9 mouse cellular contexts compared by ENCODE assay signal in the genomic region with DNA sequence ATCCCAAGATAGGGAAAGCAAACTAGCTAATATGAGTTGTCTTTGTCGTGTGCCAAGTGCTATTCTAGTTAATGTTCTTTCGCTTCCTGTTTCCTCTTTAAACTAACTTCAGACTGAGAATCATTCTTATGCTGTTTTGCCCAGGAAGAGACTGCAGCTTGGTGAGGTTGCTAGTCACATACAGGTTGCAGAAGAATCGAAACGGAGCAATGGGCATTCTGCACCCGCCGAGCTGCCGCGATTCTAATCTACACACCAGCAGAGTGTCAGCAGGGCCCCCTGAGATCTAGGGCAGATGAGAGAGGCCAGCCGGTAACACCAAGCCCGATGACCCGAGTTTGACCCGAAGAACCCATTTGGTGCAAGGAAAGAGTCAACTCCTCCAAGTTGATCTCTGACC. TPM values are rescaled to one million over a fixed set of nuclear protein-coding genes. Genes with fewer than 3 reads are reported as not detected.
A peak's percentile ranks its signal among the peaks of the same experiment; 100 is the strongest.
DNase-seq lines count a peak whose midpoint lies in the region; ATAC-seq and TF ChIP-seq lines count a peak whose summit lies in the region.
"Had no signal": no experiment of that assay in that cellular context is flagged by ENCODE, and none has a peak within 500 bp of the region (broad histone marks: within the 10 kb centered on the region; RNA-seq: fewer than 3 reads in every experiment).

No protein-coding gene starts in this region.

- no peaks in the 10 kb centered on the region for H3K27me3 ChIP-seq in hindbrain, embryonic 11.5 days (ENCODE audit: control insufficient read depth, insufficient read depth, low read length)
- H3K27me3 ChIP-seq in hindbrain, embryonic 12.5 days, result no peaks in the 10 kb centered on the region
- no peaks in the 10 kb centered on the region for H3K27me3 ChIP-seq in CH12.LX (replicated peaks)
- no peaks in the 10 kb centered on the region for H3K27me3 ChIP-seq in forebrain, embryonic 16.5 days (replicated peaks; ENCODE audit: control insufficient read depth, insufficient read depth, low read length)

- no peak overlapping the region for H3K27ac ChIP-seq in hindbrain, embryonic 11.5 days (ENCODE audit: low read depth, low read length)
- no peak overlapping the region for H3K27ac ChIP-seq in hindbrain, embryonic 12.5 days
- peak overlapping the region; percentile 4; the same call in 1 of the 2 replicates for H3K27ac ChIP-seq in CH12.LX (ENCODE audit: insufficient read depth, low read depth)
- H3K27ac ChIP-seq in forebrain, embryonic 16.5 days (ENCODE audit: low read length), result no peak overlapping the region

- in situ Hi-C loops in CH12.LX (cut with MboI; ENCODE audit: low pct_ligation_motif_present, low pct_unique_long_range_greater_than_20kb, low sequenced_read_pairs), result no loop called here

- peak; percentile 15 for DNase-seq in hindbrain, embryonic 11.5 days (ENCODE audit: low spot score)
- DNase-seq in CH12.LX (ENCODE audit: extremely low read depth), result peak; percentile 45
- DNase-seq in induced T-regulatory cell, adult 2 months (ENCODE audit: low read depth), result peak; percentile 37
- no peak for DNase-seq in cerebellum, postnatal 25 days
- DNase-seq in urinary bladder, adult 18-20 months (ENCODE audit: low spot score in 2 of 2), result no peak

- H3K79me2 ChIP-seq in CH12.LX (replicated peaks; ENCODE audit: control insufficient read depth, extremely low read depth, insufficient read depth, poor library complexity, severe bottlenecking), result no peaks in the 10 kb centered on the region

- no peak overlapping the region for H3K9ac ChIP-seq in hindbrain, embryonic 11.5 days (ENCODE audit: low read depth, low read length)
- H3K9ac ChIP-seq in hindbrain, embryonic 12.5 days, result no peak overlapping the region
- peak overlapping the region; percentile 27; the same call in 1 of the 2 replicates for H3K9ac ChIP-seq in CH12.LX (ENCODE audit: insufficient read depth, low read depth)
- no peak overlapping the region for H3K9ac ChIP-seq in forebrain, embryonic 16.5 days (replicated peaks; ENCODE audit: low read depth, low read length)

- TF ChIP-seq POLR2A in CH12.LX (IDR thresholded peaks at IDR 0.05; ENCODE audit: low read depth, low read length), result peak; percentile 33; the same call in 1 of the 2 replicates

- H3K36me3 ChIP-seq in hindbrain, embryonic 11.5 days (ENCODE audit: control insufficient read depth, insufficient read depth, low read length), result no peaks in the 10 kb centered on the region
- no peaks in the 10 kb centered on the region for H3K36me3 ChIP-seq in hindbrain, embryonic 12.5 days
- H3K36me3 ChIP-seq in CH12.LX (replicated peaks in 1 of 2; ENCODE audit: control insufficient read depth in 1 of 2, insufficient read depth in 1 of 2, low read length in 1 of 2), result no peaks in the 10 kb centered on the region
- no peaks in the 10 kb centered on the region for H3K36me3 ChIP-seq in forebrain, embryonic 16.5 days (ENCODE audit: control insufficient read depth, insufficient read depth)

- WGBS in hindbrain, embryonic 11.5 days, result 35% methylated on average over 12 of the region's 12 CpGs
- WGBS in hindbrain, embryonic 12.5 days, result 36% methylated on average over 12 of the region's 12 CpGs
- WGBS in forebrain, embryonic 16.5 days, result 66% methylated on average over 12 of the region's 12 CpGs

- H3K4me2 ChIP-seq in hindbrain, embryonic 11.5 days (replicated peaks; ENCODE audit: low read depth, low read length), result no peak overlapping the region
- no peak overlapping the region for H3K4me2 ChIP-seq in hindbrain, embryonic 12.5 days (replicated peaks)
- H3K4me2 ChIP-seq in CH12.LX (ENCODE audit: insufficient read depth, low read depth, poor library complexity, severe bottlenecking), result peak overlapping the region; percentile 25; the same call in 1 of the 2 replicates
- H3K4me2 ChIP-seq in forebrain, embryonic 16.5 days (ENCODE audit: low read length), result no peak overlapping the region

- no peaks in the 10 kb centered on the region for H3K9me3 ChIP-seq in hindbrain, embryonic 11.5 days (ENCODE audit: control insufficient read depth, low read length)
- H3K9me3 ChIP-seq in hindbrain, embryonic 12.5 days (replicated peaks), result no peaks in the 10 kb centered on the region
- H3K9me3 ChIP-seq in CH12.LX (replicated peaks; ENCODE audit: low read length), result no peaks in the 10 kb centered on the region
- H3K9me3 ChIP-seq in forebrain, embryonic 16.5 days (ENCODE audit: control insufficient read depth, low read length), result no peaks in the 10 kb centered on the region

- dilution Hi-C loops in CH12.LX (cut with MboI; ENCODE audit: extremely low pct_ligation_motif_present, extremely low pct_unique_long_range_greater_than_20kb, low sequenced_read_pairs), result no loop called here

- TF ChIP-seq RAD21 in CH12.LX (IDR thresholded peaks at IDR 0.05; ENCODE audit: low read depth, low read length), result no peak

- ATAC-seq in hindbrain, embryonic 11.5 days (ENCODE audit: low FRiP score), result 0 out of 2 replicates have a peak, but pooled peaks have one; percentile 13
- no peak for ATAC-seq in hindbrain, embryonic 12.5 days (ENCODE audit: low FRiP score)
- peak; percentile 71 for ATAC-seq in megakaryocyte, adult 5-6 weeks (ENCODE audit: poor library complexity, severe bottlenecking)
- ATAC-seq in forebrain, embryonic 16.5 days, result no peak

- H3K4me3 ChIP-seq in hindbrain, embryonic 11.5 days (ENCODE audit: low read depth, low read length), result no peak overlapping the region
- no peak overlapping the region for H3K4me3 ChIP-seq in hindbrain, embryonic 12.5 days
- peak overlapping the region; percentile 3 to 49 (median 26) for H3K4me3 ChIP-seq in CH12.LX (replicated peaks in 1 of 3; ENCODE audit: low read depth in 2 of 3, low read length in 2 of 3, poor library complexity in 1 of 3)
- H3K4me3 ChIP-seq in forebrain, embryonic 16.5 days (replicated peaks; ENCODE audit: low read length), result no peak overlapping the region

- H3K4me1 ChIP-seq in hindbrain, embryonic 11.5 days (replicated peaks; ENCODE audit: control insufficient read depth, insufficient read depth, low read length), result no peaks in the 10 kb centered on the region
- peaks cover 12% of the 10 kb centered on the region; the same call in 1 of the 2 replicates for H3K4me1 ChIP-seq in hindbrain, embryonic 12.5 days
- H3K4me1 ChIP-seq in CH12.LX (ENCODE audit: control insufficient read depth in 1 of 2, insufficient read depth in 2 of 2), result peaks cover 0 to 11% of the 10 kb centered on the region in 2 experiments; a peak in 1 of 4 replicates
- H3K4me1 ChIP-seq in forebrain, embryonic 16.5 days (replicated peaks; ENCODE audit: control insufficient read depth, insufficient read depth, low read length), result peaks cover 6% of the 10 kb centered on the region; the same call in 1 of the 2 replicates

- no peak for TF ChIP-seq CTCF in CH12.LX (conservative IDR thresholded peaks at IDR 0.05 in 1 of 2, IDR thresholded peaks at IDR 0.05 in 1 of 2; ENCODE audit: low read depth in 2 of 2, low read length in 2 of 2)

- TF ChIP-seq EP300 in CH12.LX (IDR thresholded peaks at IDR 0.05; ENCODE audit: low read length), result peak; percentile 64; the same call in 1 of the 2 replicates

TF ChIP-seq in CH12.LX, 34 proteins besides CTCF, POLR2A, EP300 and RAD21 (continues in another document):
- TF ChIP-seq SMC3 (IDR thresholded peaks at IDR 0.05; ENCODE audit: low read depth, low read length), result no peak
- TF ChIP-seq GABPA (IDR thresholded peaks at IDR 0.05; ENCODE audit: insufficient replicate concordance, low read depth, low read length), result no peak
- TF ChIP-seq MAZ (IDR thresholded peaks at IDR 0.05; ENCODE audit: low read depth, low read length), result no peak
- no peak for TF ChIP-seq JUN (IDR thresholded peaks at IDR 0.05; ENCODE audit: insufficient read depth, low read depth, low read length)
- no peak for TF ChIP-seq KAT2A (IDR thresholded peaks at IDR 0.05; ENCODE audit: insufficient replicate concordance, low read length)
- TF ChIP-seq ETS1 (conservative IDR thresholded peaks at IDR 0.05; ENCODE audit: low read depth, low read length), result no peak
- TF ChIP-seq E2F4 (IDR thresholded peaks at IDR 0.05; ENCODE audit: insufficient replicate concordance, low read depth, low read length), result no peak
- no peak for TF ChIP-seq CHD1 (IDR thresholded peaks at IDR 0.05; ENCODE audit: low read depth, low read length)
- peak; percentile 40 for TF ChIP-seq IRF4 (IDR thresholded peaks at IDR 0.05; ENCODE audit: low read depth, low read length)
- TF ChIP-seq BHLHE40 (IDR thresholded peaks at IDR 0.05; ENCODE audit: low read depth, low read length), result peak; percentile 79
- TF ChIP-seq PAX5 (IDR thresholded peaks at IDR 0.05; ENCODE audit: low read length), result no peak
- TF ChIP-seq ZMIZ1 (IDR thresholded peaks at IDR 0.05; ENCODE audit: low read depth, low read length), result no peak
- TF ChIP-seq MAFK (IDR thresholded peaks at IDR 0.05; ENCODE audit: insufficient replicate concordance, low read length), result no peak
- TF ChIP-seq MAX (IDR thresholded peaks at IDR 0.05; ENCODE audit: low read length), result no peak
- no peak for TF ChIP-seq MXI1 (IDR thresholded peaks at IDR 0.05; ENCODE audit: low read depth, low read length)
- TF ChIP-seq JUND (conservative IDR thresholded peaks at IDR 0.05; ENCODE audit: low read depth, low read length), result no peak
- no peak for TF ChIP-seq ZKSCAN1 (IDR thresholded peaks at IDR 0.05; ENCODE audit: borderline replicate concordance, low read depth, low read length)
- no peak for TF ChIP-seq TCF12 (IDR thresholded peaks at IDR 0.05; ENCODE audit: low read depth, low read length)
- no peak for TF ChIP-seq NRF1 (IDR thresholded peaks at IDR 0.05; ENCODE audit: low read depth, low read length)
- no peak for TF ChIP-seq POLR2AphosphoS2 (IDR thresholded peaks at IDR 0.05; ENCODE audit: low read depth, low read length)

RNA-seq across cellular contexts. Expression of gene Arg1, which starts 0.8 kb away (rescaled TPM):
- polyA plus RNA-seq in hindbrain, embryonic 11.5 days (2014; fragmentation: Nextera tagmentation; extraction: Ambion mirVana), result 8.3 and 8.9 TPM in 2 replicates
- polyA plus RNA-seq in hindbrain, embryonic 12.5 days (2016; fragmentation: Nextera tagmentation; extraction: Ambion mirVana), result 2.7 and 3.4 TPM in 2 replicates
- 0.29 and 0.55 TPM in 2 replicates for total RNA-seq in CH12.LX (2012; rRNA removed)
- 0.20 and 0.26 TPM in 2 replicates for total RNA-seq in CH12.LX (2014; rRNA removed)
- polyA plus RNA-seq in CH12.LX (2012; ENCODE audit: insufficient read length, low read depth), result 0.20 and 0.40 TPM in 2 replicates
- 0.09 and 0.39 TPM in 2 replicates for total RNA-seq in megakaryocyte, adult 5-6 weeks (2015)
- total RNA-seq in megakaryocyte, adult 5-6 weeks (2017), result 1.1 TPM in 1 of 2 replicates, not detected in the other
- polyA plus RNA-seq in forebrain, embryonic 16.5 days (2015; fragmentation: Nextera tagmentation; extraction: Ambion mirVana), result 0.68 and 0.76 TPM in 2 replicates
- total RNA-seq: heart, adult 18-20 months had no signal

RNA-seq across cellular contexts. Expression of gene Med23, which starts 58.3 kb away (rescaled TPM):
- 29.1 and 32.2 TPM in 2 replicates for polyA plus RNA-seq in hindbrain, embryonic 11.5 days (2014; fragmentation: Nextera tagmentation; extraction: Ambion mirVana)
- 31.2 and 39.3 TPM in 2 replicates for polyA plus RNA-seq in hindbrain, embryonic 12.5 days (2016; fragmentation: Nextera tagmentation; extraction: Ambion mirVana)
- 43.5 and 43.6 TPM in 2 replicates for total RNA-seq in CH12.LX (2012; rRNA removed)
- 45.6 and 46.7 TPM in 2 replicates for total RNA-seq in CH12.LX (2014; rRNA removed)
- polyA plus RNA-seq in CH12.LX (2012; ENCODE audit: insufficient read length, low read depth), result 37.1 and 45.7 TPM in 2 replicates
- total RNA-seq in megakaryocyte, adult 5-6 weeks (2015), result 11.6 and 12.1 TPM in 2 replicates
- 24.2 and 24.8 TPM in 2 replicates for total RNA-seq in megakaryocyte, adult 5-6 weeks (2017)
- polyA plus RNA-seq in forebrain, embryonic 16.5 days (2015; fragmentation: Nextera tagmentation; extraction: Ambion mirVana), result 34.4 and 35.4 TPM in 2 replicates

Comparison
In these comparisons a context has a peak if more than half of its experiments do, and no peak if none do; other contexts are left out.
1. ATAC-seq: peak in hindbrain, embryonic 11.5 days (single experiment) and megakaryocyte, adult 5-6 weeks (single experiment); none in hindbrain, embryonic 12.5 days (single experiment) and forebrain, embryonic 16.5 days (single experiment).
2. DNase-seq: peak in hindbrain, embryonic 11.5 days (single experiment), CH12.LX (single experiment) and induced T-regulatory cell, adult 2 months (single experiment); none in cerebellum, postnatal 25 days (0 of 2) and urinary bladder, adult 18-20 months (0 of 2).
3. H3K4me3 ChIP-seq: peak in CH12.LX (3 of 3); none in hindbrain, embryonic 11.5 days (single experiment), hindbrain, embryonic 12.5 days (single experiment) and forebrain, embryonic 16.5 days (single experiment).